Mouse (Mus musculus): ENCODE results near the gene Eepd1. TPM values are rescaled to one million over a fixed set of nuclear protein-coding genes. Genes with fewer than 3 reads are reported as not detected.

The Eepd1 gene
- polyA plus RNA-seq, 1 experiment: 6.9 TPM

GRCm38 (mm10) chr9:25554246-25554803 lies 73.0 kb downstream of the Eepd1 start:
- H3K27ac ChIP-seq (ENCODE audit: control insufficient read depth, insufficient read depth, low read length): no peak overlapping the region
- WGBS: 88% methylated on average over 6 of the region's 6 CpGs
- no peak for DNase-seq
- no peak for TF ChIP-seq CTCF (IDR thresholded peaks at IDR 0.05; ENCODE audit: borderline replicate concordance, control insufficient read depth, extremely low read depth, insufficient read depth, low read length, poor library complexity)
- TF ChIP-seq POLR2A (IDR thresholded peaks at IDR 0.05; ENCODE audit: control insufficient read depth, extremely low read depth, insufficient read depth, low read length, poor library complexity): no peak
- H3K36me3 ChIP-seq (ENCODE audit: control insufficient read depth, insufficient read depth, low read length): no peaks in the 10 kb centered on the region
- H3K27me3 ChIP-seq (ENCODE audit: control insufficient read depth, insufficient read depth, low read length): no peaks in the 10 kb centered on the region
- no peak overlapping the region for H3K4me3 ChIP-seq (ENCODE audit: control insufficient read depth, insufficient read depth, low read length)
- no peaks in the 10 kb centered on the region; the same call in 1 of the 2 replicates for H3K4me1 ChIP-seq (replicated peaks; ENCODE audit: control insufficient read depth, insufficient read depth, low read length)

GRCm38 (mm10) chr9:25555261-25555660 lies 73.9 kb downstream of the Eepd1 start:
- H3K4me1 ChIP-seq (replicated peaks; ENCODE audit: control insufficient read depth, insufficient read depth, low read length): no peaks in the 10 kb centered on the region
- DNase-seq: no peak
- no peaks in the 10 kb centered on the region for H3K27me3 ChIP-seq (ENCODE audit: control insufficient read depth, insufficient read depth, low read length)
- no peak overlapping the region for H3K27ac ChIP-seq (ENCODE audit: control insufficient read depth, insufficient read depth, low read length)
- no peak overlapping the region for H3K4me3 ChIP-seq (ENCODE audit: control insufficient read depth, insufficient read depth, low read length)
- TF ChIP-seq CTCF (IDR thresholded peaks at IDR 0.05; ENCODE audit: borderline replicate concordance, control insufficient read depth, extremely low read depth, insufficient read depth, low read length, poor library complexity): no peak
- no peak for TF ChIP-seq POLR2A (IDR thresholded peaks at IDR 0.05; ENCODE audit: control insufficient read depth, extremely low read depth, insufficient read depth, low read length, poor library complexity)
- 91% methylated on average over 6 of the region's 6 CpGs for WGBS
- H3K36me3 ChIP-seq (ENCODE audit: control insufficient read depth, insufficient read depth, low read length): no peaks in the 10 kb centered on the region

- H3K27ac ChIP-seq (ENCODE audit: control insufficient read depth, insufficient read depth, low read length): no peak overlapping the region
- no peak for DNase-seq
- H3K27me3 ChIP-seq (ENCODE audit: control insufficient read depth, insufficient read depth, low read length): no peaks in the 10 kb centered on the region
- no peaks in the 10 kb centered on the region for H3K36me3 ChIP-seq (ENCODE audit: control insufficient read depth, insufficient read depth, low read length)
- 97% methylated on average over 3 of the region's 3 CpGs for WGBS
- no peak overlapping the region for H3K4me3 ChIP-seq (ENCODE audit: control insufficient read depth, insufficient read depth, low read length)
- no peaks in the 10 kb centered on the region for H3K4me1 ChIP-seq (replicated peaks; ENCODE audit: control insufficient read depth, insufficient read depth, low read length)
- TF ChIP-seq CTCF (IDR thresholded peaks at IDR 0.05; ENCODE audit: borderline replicate concordance, control insufficient read depth, extremely low read depth, insufficient read depth, low read length, poor library complexity): no peak
Measured at GRCm38 (mm10) chr9:25556008-25556407, 74.7 kb downstream of the Eepd1 start.

GRCm38 (mm10) chr9:25557378-25557777 lies 76.0 kb downstream of the Eepd1 start:
- no peak for DNase-seq
- TF ChIP-seq CTCF (IDR thresholded peaks at IDR 0.05; ENCODE audit: borderline replicate concordance, control insufficient read depth, extremely low read depth, insufficient read depth, low read length, poor library complexity): no peak
- TF ChIP-seq POLR2A (IDR thresholded peaks at IDR 0.05; ENCODE audit: control insufficient read depth, extremely low read depth, insufficient read depth, low read length, poor library complexity): no peak
- H3K27ac ChIP-seq (ENCODE audit: control insufficient read depth, insufficient read depth, low read length): no peak overlapping the region
- H3K27me3 ChIP-seq (ENCODE audit: control insufficient read depth, insufficient read depth, low read length): no peaks in the 10 kb centered on the region
- WGBS: 85% methylated on average over 2 of the region's 2 CpGs
- H3K4me3 ChIP-seq (ENCODE audit: control insufficient read depth, insufficient read depth, low read length): no peak overlapping the region
- no peaks in the 10 kb centered on the region for H3K4me1 ChIP-seq (replicated peaks; ENCODE audit: control insufficient read depth, insufficient read depth, low read length)
- H3K36me3 ChIP-seq (ENCODE audit: control insufficient read depth, insufficient read depth, low read length): no peaks in the 10 kb centered on the region

- no peaks in the 10 kb centered on the region for H3K36me3 ChIP-seq (ENCODE audit: control insufficient read depth, insufficient read depth, low read length)
- no peak overlapping the region for H3K4me3 ChIP-seq (ENCODE audit: control insufficient read depth, insufficient read depth, low read length)
- TF ChIP-seq CTCF (IDR thresholded peaks at IDR 0.05; ENCODE audit: borderline replicate concordance, control insufficient read depth, extremely low read depth, insufficient read depth, low read length, poor library complexity) (no peak), POLR2A (IDR thresholded peaks at IDR 0.05; ENCODE audit: control insufficient read depth, extremely low read depth, insufficient read depth, low read length, poor library complexity) (no peak)
- no peaks in the 10 kb centered on the region for H3K27me3 ChIP-seq (ENCODE audit: control insufficient read depth, insufficient read depth, low read length)
- DNase-seq: no peak
- no peak overlapping the region for H3K27ac ChIP-seq (ENCODE audit: control insufficient read depth, insufficient read depth, low read length)
- H3K4me1 ChIP-seq (replicated peaks; ENCODE audit: control insufficient read depth, insufficient read depth, low read length): no peaks in the 10 kb centered on the region
- WGBS: 69% methylated on average over 3 of the region's 3 CpGs
Measured at GRCm38 (mm10) chr9:25558834-25559233, 77.5 kb downstream of the Eepd1 start.

DNA sequence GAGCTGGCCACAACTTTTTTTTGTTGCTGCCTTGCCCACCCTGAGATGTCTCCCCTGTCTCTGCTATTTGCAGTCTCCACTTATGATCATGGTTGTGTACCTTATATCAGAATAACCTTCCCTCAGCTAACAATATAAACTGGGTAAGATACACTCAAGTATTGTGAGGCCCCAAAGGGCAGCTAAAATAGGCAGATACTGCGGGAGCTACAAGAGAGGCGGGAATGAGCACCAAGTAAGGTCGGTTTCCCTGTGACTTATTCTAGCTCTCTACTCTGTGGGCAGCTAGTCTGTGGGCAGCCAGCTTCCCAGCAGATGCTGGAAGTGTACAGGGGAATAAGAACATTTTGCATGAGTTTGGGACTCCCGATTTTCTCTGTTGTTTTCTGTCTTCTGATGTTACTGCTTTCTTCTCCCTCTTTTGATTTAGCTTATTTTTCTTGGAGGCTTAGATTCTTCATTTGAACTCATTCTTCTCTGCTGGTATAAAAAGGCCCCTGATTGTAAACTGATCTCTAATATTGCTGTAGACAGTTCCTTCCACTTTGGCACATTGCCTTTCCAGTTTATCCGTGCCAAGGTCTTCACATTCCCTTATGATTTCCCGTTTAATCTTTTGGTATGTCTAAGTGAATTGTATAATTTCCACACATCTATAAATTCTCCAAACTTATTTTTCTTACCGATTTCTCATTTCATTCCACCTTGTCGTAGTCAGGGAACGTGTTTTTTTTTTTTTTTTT lies 78.8 kb downstream of the Eepd1 start:
- Histone ChIP-seq H3K27ac (ENCODE audit: control insufficient read depth, insufficient read depth, low read length) (no peak overlapping the region), H3K4me1 (replicated peaks; ENCODE audit: control insufficient read depth, insufficient read depth, low read length) (no peaks in the 10 kb centered on the region), H3K36me3 (ENCODE audit: control insufficient read depth, insufficient read depth, low read length) (no peaks in the 10 kb centered on the region), H3K27me3 (ENCODE audit: control insufficient read depth, insufficient read depth, low read length) (no peaks in the 10 kb centered on the region), H3K4me3 (ENCODE audit: control insufficient read depth, insufficient read depth, low read length) (no peak overlapping the region)
- TF ChIP-seq CTCF (IDR thresholded peaks at IDR 0.05; ENCODE audit: borderline replicate concordance, control insufficient read depth, extremely low read depth, insufficient read depth, low read length, poor library complexity) (no peak), POLR2A (IDR thresholded peaks at IDR 0.05; ENCODE audit: control insufficient read depth, extremely low read depth, insufficient read depth, low read length, poor library complexity) (no peak)
- no peak for DNase-seq
- WGBS: 91% methylated on average over 9 of the region's 9 CpGs

All from thymus, adult 2 months (tissue).